33 mouse cellular contexts compared by ENCODE assay signal in the genomic region with DNA sequence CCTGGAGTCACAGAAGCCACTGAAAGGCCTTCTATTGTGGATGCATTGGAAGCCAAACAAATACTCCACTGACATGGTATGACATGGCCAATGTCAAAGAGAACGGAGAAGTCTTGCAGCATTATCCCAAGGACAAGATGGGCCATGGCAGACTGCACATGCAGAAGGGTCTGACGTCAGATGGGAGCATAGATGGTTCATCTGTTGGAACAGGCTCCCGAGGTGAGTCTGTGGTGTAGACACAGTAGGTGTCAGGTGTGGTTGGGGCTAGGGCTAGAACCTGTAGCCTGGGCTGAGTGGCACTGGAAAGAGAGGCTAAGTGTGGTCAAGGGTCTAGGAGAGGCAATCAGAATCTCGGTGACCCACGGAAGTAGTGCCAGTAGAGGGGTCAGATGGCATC.
"Had no signal": no experiment of that assay in that cellular context is flagged by ENCODE, and none has a peak within 500 bp of the region (broad histone marks: within the 10 kb centered on the region; RNA-seq: fewer than 3 reads in every experiment).

No protein-coding gene starts in this region.

- H3K4me3 ChIP-seq: heart, embryonic 12.5 days; heart, embryonic 13.5 days; heart, embryonic 15.5 days; hindbrain, embryonic 10.5 days; hindbrain, embryonic 12.5 days; hindbrain, embryonic 13.5 days; hindbrain, embryonic 15.5 days; intestine, embryonic 15.5 days; kidney, embryonic 15.5 days; layer of hippocampus, adult 2 months; left cerebral cortex, adult 2 months had no signal

- H3K4me1 ChIP-seq: heart, embryonic 12.5 days; heart, embryonic 13.5 days; heart, embryonic 15.5 days; hindbrain, embryonic 10.5 days; hindbrain, embryonic 12.5 days; hindbrain, embryonic 13.5 days; hindbrain, embryonic 15.5 days; intestine, embryonic 15.5 days; kidney, embryonic 15.5 days had no signal

- DNase-seq: heart, postnatal 10 days; heart, postnatal 14 days; heart, postnatal 4 days; kidney, adult 11 months; kidney, adult 18-20 months; kidney, adult 2 months; kidney, adult 8-10 months; kidney, adult 9 months; kidney, postnatal 10 days; kidney, postnatal 14 days; kidney, postnatal 25 days; kidney, postnatal 36 days; kidney, postnatal 4 days; layer of hippocampus, adult 9-11 months; layer of hippocampus, postnatal 36 days had no signal

- ATAC-seq: hindbrain, embryonic 16.5 days; hindbrain, postnatal 0 days; inflammation-experienced regulatory T-cells, adult 6 months; intestine, embryonic 15.5 days; intestine, embryonic 16.5 days; intestine, postnatal 0 days had no signal

- H3K9ac ChIP-seq: heart, embryonic 12.5 days; heart, embryonic 13.5 days; heart, embryonic 15.5 days; hindbrain, embryonic 12.5 days; hindbrain, embryonic 13.5 days; hindbrain, embryonic 14.5 days; hindbrain, embryonic 15.5 days; intestine, embryonic 15.5 days; kidney, embryonic 15.5 days had no signal

- H3K27ac ChIP-seq: heart, embryonic 13.5 days; heart, embryonic 15.5 days; hindbrain, embryonic 10.5 days; hindbrain, embryonic 12.5 days; hindbrain, embryonic 13.5 days; hindbrain, embryonic 14.5 days; hindbrain, embryonic 15.5 days; hindbrain, postnatal 0 days; intestine, embryonic 15.5 days; kidney, embryonic 15.5 days; kidney, postnatal 0 days; layer of hippocampus, adult 2 months; left cerebral cortex, adult 2 months had no signal

- H3K4me2 ChIP-seq: heart, embryonic 12.5 days; heart, embryonic 13.5 days; heart, embryonic 15.5 days; hindbrain, embryonic 12.5 days; hindbrain, embryonic 13.5 days; hindbrain, embryonic 14.5 days; hindbrain, embryonic 15.5 days; intestine, embryonic 15.5 days; kidney, embryonic 15.5 days had no signal

- H3K9me3 ChIP-seq: heart, embryonic 15.5 days; hindbrain, embryonic 10.5 days; hindbrain, embryonic 12.5 days; hindbrain, embryonic 15.5 days; intestine, embryonic 15.5 days; kidney, embryonic 15.5 days had no signal

- H3K36me3 ChIP-seq: heart, embryonic 12.5 days; heart, embryonic 13.5 days; heart, embryonic 15.5 days; hindbrain, embryonic 10.5 days; hindbrain, embryonic 12.5 days; hindbrain, embryonic 13.5 days; hindbrain, embryonic 15.5 days; intestine, embryonic 15.5 days; kidney, embryonic 15.5 days had no signal

- H3K27me3 ChIP-seq: heart, embryonic 12.5 days; heart, embryonic 13.5 days; heart, embryonic 15.5 days; hindbrain, embryonic 12.5 days; hindbrain, embryonic 13.5 days; hindbrain, embryonic 15.5 days; intestine, embryonic 15.5 days; kidney, embryonic 15.5 days had no signal
